ENCODE assay signal across 8 mouse cellular contexts in genomic region chr19:38015180-38015872, GRCm38 (mm10). TPM values are rescaled to one million over a fixed set of nuclear protein-coding genes. Genes with fewer than 3 reads are reported as not detected.
DNase-seq lines count a peak whose midpoint lies in the region; ATAC-seq and TF ChIP-seq lines count a peak whose summit lies in the region.

No protein-coding gene starts in this region.

- no peaks in the 10 kb centered on the region for H3K27me3 ChIP-seq in hindbrain, postnatal 0 days (ENCODE audit: insufficient read depth, low read length)

- intact Hi-C loops in gastrocnemius, adult 2 months (cut with DNase I) = no loop called here

- no peak for TF ChIP-seq CTCF in gastrocnemius, adult 2 months (IDR thresholded peaks at IDR 0.05)
- TF ChIP-seq CTCF in hindbrain, postnatal 0 days (IDR thresholded peaks at IDR 0.05; ENCODE audit: low read depth) = no peak

- peak; percentile 78 for DNase-seq in ES-CJ7 (ENCODE audit: low read depth, low spot score)
- peak; percentile 82 for DNase-seq in gastrocnemius, adult 2 months
- DNase-seq in hindbrain, postnatal 0 days (ENCODE audit: low spot score) = peak; percentile 83
- peak; percentile 65 for DNase-seq in left cerebral cortex, adult 11 months (ENCODE audit: low spot score)
- DNase-seq in right cerebral cortex, postnatal 36 days (ENCODE audit: low spot score in 2 of 2) = peak; percentile 77 to 81
- no peak for DNase-seq in c-Kit-positive CD71-positive TER-119-positive erythroid progenitor cells, embryonic 14.5 days (ENCODE audit: low spot score)

- no peak overlapping the region for H3K9ac ChIP-seq in hindbrain, postnatal 0 days (replicated peaks; ENCODE audit: low read length)

- ATAC-seq in common myeloid progenitor, adult 5-6 weeks (replicated peaks; ENCODE audit: low read depth, poor library complexity, severe bottlenecking) = peak; percentile 97
- ATAC-seq in hindbrain, postnatal 0 days = peak; percentile 97

- H3K9me3 ChIP-seq in hindbrain, postnatal 0 days (ENCODE audit: low read length) = no peaks in the 10 kb centered on the region

- H3K4me1 ChIP-seq in hindbrain, postnatal 0 days (ENCODE audit: insufficient read depth, low read length) = no peaks in the 10 kb centered on the region

- H3K4me3 ChIP-seq in gastrocnemius, adult 2 months = no peak overlapping the region
- H3K4me3 ChIP-seq in hindbrain, postnatal 0 days (ENCODE audit: low read length) = no peak overlapping the region
- no peak overlapping the region for H3K4me3 ChIP-seq in macrophage (ENCODE audit: inconsistent target)

- H3K79me2 ChIP-seq in macrophage (ENCODE audit: inconsistent target) = peaks cover 61% of the 10 kb centered on the region

- peak overlapping the region; percentile 64 for H3K27ac ChIP-seq in gastrocnemius, adult 2 months
- H3K27ac ChIP-seq in hindbrain, postnatal 0 days = peak overlapping the region; percentile 22; the same call in 1 of the 2 replicates
- H3K27ac ChIP-seq in macrophage = peak overlapping the region; percentile 70

- WGBS in hindbrain, postnatal 0 days = 4% methylated on average over 1 of the region's 1 CpGs
- 42% methylated on average over 1 of the region's 1 CpGs for WGBS in macrophage (ENCODE audit: missing documents)

- no peaks in the 10 kb centered on the region for H3K36me3 ChIP-seq in hindbrain, postnatal 0 days (ENCODE audit: insufficient read depth, low read length)
- H3K36me3 ChIP-seq in macrophage (ENCODE audit: inconsistent target) = no peaks in the 10 kb centered on the region; the same call in 1 of the 2 replicates

- no peak overlapping the region for H3K4me2 ChIP-seq in hindbrain, postnatal 0 days (ENCODE audit: low read depth, low read length)

RNA-seq across cellular contexts. Expression of gene Myof, which starts 28.1 kb away (rescaled TPM):
- total RNA-seq in common myeloid progenitor, adult 5-6 weeks (2017) = 4.0 and 5.3 TPM in 2 replicates
- 1 to 10 TPM; 4.7 to 6.4 TPM for total RNA-seq in gastrocnemius, adult 2 months (2021)
- total RNA-seq in hindbrain, postnatal 0 days (2014; rRNA removed) = 3.7 and 4.2 TPM in 2 replicates
- 1.4 and 2.6 TPM in 2 replicates for polyA plus RNA-seq in hindbrain, postnatal 0 days (2015; fragmentation: Nextera tagmentation; extraction: Ambion mirVana)
- total RNA-seq in macrophage (2018; cell fraction: chromatin; rRNA removed) = 100 to 1,000 TPM; 263 to 895 (median 496) TPM
- 100 to 1,000 TPM; 124 to 277 (median 175) TPM for total RNA-seq in macrophage (2018; cell fraction: cytosol; rRNA removed)
- total RNA-seq in macrophage (2018; cell fraction: nucleus; rRNA removed) = 100 to 1,000 TPM; 215 to 589 (median 305) TPM
- polyA plus RNA-seq in macrophage (2018) = 161 to 281 TPM (median 178 TPM) in 3 replicates

RNA-seq across cellular contexts. Expression of gene Cep55, which starts 39.5 kb away (rescaled TPM):
- 42.0 and 48.3 TPM in 2 replicates for total RNA-seq in common myeloid progenitor, adult 5-6 weeks (2017)
- total RNA-seq in gastrocnemius, adult 2 months (2021) = not detected
- 2.3 and 6.6 TPM in 2 replicates for total RNA-seq in hindbrain, postnatal 0 days (2014; rRNA removed)
- 2.5 and 3.8 TPM in 2 replicates for polyA plus RNA-seq in hindbrain, postnatal 0 days (2015; fragmentation: Nextera tagmentation; extraction: Ambion mirVana)
- total RNA-seq in macrophage (2018; cell fraction: chromatin; rRNA removed) = 10 to 100 TPM in 1 of 26 experiments, 1 to 10 TPM in 21, under 1 TPM in 4; 0.52 to 12.2 (median 2.1) TPM
- 1 to 10 TPM in 23 of 26 experiments, under 1 TPM in 3; 0.82 to 5.8 (median 1.9) TPM for total RNA-seq in macrophage (2018; cell fraction: cytosol; rRNA removed)
- total RNA-seq in macrophage (2018; cell fraction: nucleus; rRNA removed) = 10 to 100 TPM in 1 of 26 experiments, 1 to 10 TPM in 19, under 1 TPM in 6; 0.47 to 11.5 (median 1.6) TPM
- 0.91 to 8.9 TPM (median 6.7 TPM) in 3 replicates for polyA plus RNA-seq in macrophage (2018)
